Mouse (Mus musculus) intestine, embryonic 16.5 days (tissue): ENCODE data around the gene Gm11034. TPM values are rescaled to one million over a fixed set of nuclear protein-coding genes. Genes with fewer than 3 reads are reported as not detected.

ENCODE experiments used
- ATAC-seq: fragments of 200-750 bp; cut with Nextera tagmentation; 2 replicates; pipeline ENCODE4 v1.8.0; 2017; ENCODE audit warnings: moderate TSS enrichment, moderate library complexity
- H3K27ac ChIP-seq: fragments of 300-500 bp; sonication (generic); 2 replicates; pipeline ENCODE4 v1.5.1; 2014; ENCODE audit warnings: mild to moderate bottlenecking, low read length
- H3K27me3 ChIP-seq: fragments of 300-500 bp; sonication (generic); replicated peaks from 2 replicates; pipeline ENCODE4 v1.6.1; 2014; ENCODE audit warnings: low read length, control low read depth, mixed read lengths; ENCODE audit not compliant: control insufficient read depth, insufficient read depth
- H3K36me3 ChIP-seq: fragments of 300-500 bp; sonication (generic); 2 replicates; pipeline ENCODE4 v1.6.1; 2014; ENCODE audit warnings: low read length, control low read depth; ENCODE audit not compliant: control insufficient read depth, insufficient read depth
- H3K4me1 ChIP-seq: fragments of 300-500 bp; sonication (generic); 2 replicates; pipeline ENCODE4 v1.6.1; 2014; ENCODE audit warnings: low read length, control low read depth, mixed read lengths; ENCODE audit not compliant: control insufficient read depth, insufficient read depth
- H3K4me2 ChIP-seq: fragments of 300-500 bp; sonication (generic); 2 replicates; pipeline ENCODE4 v1.6.1; 2014; ENCODE audit warnings: low read depth, low read length, control low read depth
- H3K4me3 ChIP-seq: fragments of 300-500 bp; sonication (generic); 2 replicates; pipeline ENCODE4 v1.5.1; 2014; ENCODE audit warnings: mild to moderate bottlenecking, low read length
- H3K9ac ChIP-seq: fragments of 300-500 bp; sonication (generic); 2 replicates; pipeline ENCODE4 v1.6.1; 2014; ENCODE audit warnings: low read depth, low read length
- H3K9me3 ChIP-seq: fragments of 300-500 bp; sonication (generic); 2 replicates; pipeline ENCODE4 v1.6.1; 2016; ENCODE audit warnings: low read length, control low read depth; ENCODE audit not compliant: control insufficient read depth
- WGBS: fragments of 180-500 bp; shearing (Covaris S2); extraction: QIAGEN DNeasy Blood & Tissue Kit; methylation state at CpG from one replicate; pipeline ENCODE4 v1.1.7; 2014; 5-methylcytosine and 5-hydroxymethylcytosine counted together
- polyA plus RNA-seq: library from polyadenylated mRNA; unstranded; fragments of >200 nt; fragmentation: Nextera tagmentation; extraction: Ambion mirVana; gene quantifications from 2 replicates; pipeline ENCODE4 v1.2.1, GENCODE M21; 2015

Gm11034 gene
- polyA plus RNA-seq, 1 experiment from 2014 or later = not detected

- H3K9ac ChIP-seq = 0 out of 2 replicates have a peak overlapping the region, but pooled peaks have one; percentile 5
- H3K4me2 ChIP-seq = no peak overlapping the region
- H3K36me3 ChIP-seq = peaks cover 3% of the 10 kb centered on the region; the same call in 1 of the 2 replicates
- H3K4me1 ChIP-seq = peaks cover 7% of the 10 kb centered on the region
- 95% methylated on average over 1 of the region's 1 CpGs for WGBS
- H3K4me3 ChIP-seq = no peak overlapping the region
- no peak overlapping the region for H3K27ac ChIP-seq
- H3K27me3 ChIP-seq = no peaks in the 10 kb centered on the region
- no peak for ATAC-seq
- H3K9me3 ChIP-seq = no peaks in the 10 kb centered on the region
These were observed 28.8 kb upstream of the Gm11034 start for GRCm38 (mm10) chr8:72242226-72242625.

DNA sequence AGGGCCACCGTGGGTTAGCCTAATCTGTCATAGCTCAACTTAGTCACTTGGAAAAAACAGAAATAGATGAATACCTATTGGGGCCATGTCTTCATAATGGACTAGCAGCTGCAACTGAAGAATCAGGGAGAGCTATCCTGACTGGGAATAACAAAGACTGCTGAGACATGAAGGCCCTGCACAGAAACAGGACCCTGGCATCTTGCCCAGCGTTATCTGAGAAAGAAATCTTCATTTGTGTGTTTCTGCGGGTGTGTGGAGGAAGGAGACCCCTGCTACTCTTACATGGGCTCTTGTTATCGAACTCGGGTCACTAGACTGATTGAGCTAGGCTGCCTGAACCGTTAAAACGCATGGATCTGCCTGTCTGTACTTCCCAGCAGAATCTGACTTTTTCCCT, 27.5 kb upstream of the Gm11034 start:
- no peak for ATAC-seq
- H3K27ac ChIP-seq = 0 out of 2 replicates have a peak overlapping the region, but pooled peaks have one; percentile 94
- 69% methylated on average over 7 of the region's 7 CpGs for WGBS

DNA sequence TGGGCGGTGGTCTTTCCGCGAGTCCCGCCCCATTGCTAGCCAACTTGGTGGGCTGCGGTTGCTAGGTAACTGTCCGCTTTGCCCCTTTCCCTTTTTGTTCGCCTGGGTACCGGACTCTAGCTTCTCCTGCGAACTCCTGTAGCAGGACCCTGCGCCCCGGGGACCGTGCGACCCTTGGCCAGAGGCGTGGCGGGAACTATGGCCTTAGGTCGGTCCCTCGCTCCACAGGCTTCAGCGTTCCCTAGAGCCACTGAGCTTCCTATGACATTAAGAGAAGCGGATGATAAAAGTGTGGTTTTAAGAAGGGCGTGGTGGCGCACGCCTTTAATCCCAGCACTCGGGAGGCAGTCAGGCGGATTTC, 26.9 kb upstream of the Gm11034 start:
- 1% methylated on average over 24 of the region's 24 CpGs for WGBS
- H3K4me1 ChIP-seq = peaks cover 7% of the 10 kb centered on the region
- H3K9ac ChIP-seq = peak overlapping the region; percentile 76
- no peaks in the 10 kb centered on the region for H3K27me3 ChIP-seq
- peak; percentile 78 for ATAC-seq
- peak overlapping the region; percentile 75 for H3K4me3 ChIP-seq
- no peaks in the 10 kb centered on the region for H3K36me3 ChIP-seq
- H3K27ac ChIP-seq = peak overlapping the region; percentile 94
- no peaks in the 10 kb centered on the region for H3K9me3 ChIP-seq
- peak overlapping the region; percentile 69 for H3K4me2 ChIP-seq

More for the DNA sequence above, 27.5 kb upstream of the Gm11034 start:
- Histone ChIP-seq H3K9ac (peak overlapping the region; percentile 76), H3K36me3 (no peaks in the 10 kb centered on the region), H3K4me2 (peak overlapping the region; percentile 69), H3K4me1 (peaks cover 7% of the 10 kb centered on the region), H3K4me3 (peak overlapping the region; percentile 75), H3K9me3 (no peaks in the 10 kb centered on the region), H3K27me3 (no peaks in the 10 kb centered on the region)

DNA sequence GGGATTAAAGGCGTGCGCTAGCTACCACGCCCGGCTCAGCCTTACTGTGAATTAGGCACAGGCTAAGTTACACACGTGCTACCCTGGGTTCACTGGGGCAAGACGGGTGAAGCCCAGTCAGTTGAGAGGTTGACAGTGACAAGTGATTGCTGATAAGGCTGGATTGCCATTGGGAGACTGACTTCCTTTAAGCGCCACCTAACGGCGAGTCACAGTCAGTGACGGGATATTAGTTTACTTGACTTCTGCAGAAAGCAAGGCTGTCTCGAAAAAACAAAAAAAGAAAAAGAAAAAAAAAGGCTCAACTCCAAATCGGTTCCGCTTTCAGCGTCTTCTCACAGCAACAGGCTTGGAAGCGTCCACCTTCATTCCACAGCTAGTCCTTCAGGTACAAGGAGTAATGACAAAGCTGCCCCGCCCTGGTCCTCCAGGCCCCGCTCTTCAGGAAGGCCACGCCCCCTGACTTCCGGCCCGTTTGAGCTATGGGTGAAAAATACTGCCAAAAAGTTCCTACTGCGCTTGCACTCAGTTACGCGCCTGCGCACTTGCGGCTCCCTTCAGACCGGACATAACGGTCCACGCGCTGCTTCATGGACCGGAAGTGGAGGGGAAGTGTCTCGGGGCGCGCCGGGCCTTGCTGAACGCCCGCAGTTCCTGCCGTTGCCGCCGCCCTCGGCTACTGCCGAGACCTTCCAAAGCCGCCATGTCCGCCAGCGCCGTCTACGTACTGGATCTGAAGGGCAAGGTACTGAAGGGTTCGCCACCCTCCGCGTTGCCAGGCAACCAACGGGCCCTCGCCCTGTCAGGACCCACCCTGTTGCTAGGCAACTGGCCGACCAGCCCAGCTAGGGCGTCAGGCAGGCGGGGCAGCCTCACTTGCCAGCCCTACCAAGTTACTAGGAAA, 26.3 kb upstream of the Gm11034 start, which contains the start of gene Ap1m1:
Ap1m1 (plus strand) TSS at position 520 of the 904 bp plus-strand sequence.
- ATAC-seq = peak; percentile 95
- under 1% methylated on average over 54 of the region's 54 CpGs for WGBS
- peaks cover 7% of the 10 kb centered on the region for H3K4me1 ChIP-seq
- peak within 1 kb of the TSS; percentile 76 for H3K9ac ChIP-seq
- no peaks in the 10 kb centered on the region for H3K27me3 ChIP-seq
- no peaks in the 10 kb centered on the region for H3K36me3 ChIP-seq
- no peaks in the 10 kb centered on the region for H3K9me3 ChIP-seq
- peak within 1 kb of the TSS; percentile 94 for H3K27ac ChIP-seq
- peak within 1 kb of the TSS; percentile 75 for H3K4me3 ChIP-seq
- H3K4me2 ChIP-seq = peak within 1 kb of the TSS; percentile 69

DNA sequence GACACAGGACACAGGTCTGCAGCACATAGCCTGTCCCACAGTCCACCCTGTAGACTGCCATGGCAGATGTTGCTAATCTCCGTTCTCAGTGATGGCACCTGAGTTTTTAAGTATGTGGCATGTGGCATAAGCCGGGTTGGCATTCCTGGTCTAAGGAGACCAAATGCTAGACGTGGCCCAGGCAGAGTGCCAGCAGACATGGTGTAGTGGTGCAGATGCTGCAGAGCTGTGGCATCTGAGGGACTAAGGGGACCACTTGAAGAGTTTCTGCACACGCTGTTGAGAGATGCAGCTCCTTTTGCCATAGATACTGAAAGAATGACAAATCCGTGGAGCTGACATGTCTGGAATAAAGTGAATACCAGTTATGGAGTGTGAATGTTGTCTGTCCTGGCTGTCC, 9.2 kb upstream of the Gm11034 start:
- Histone ChIP-seq H3K4me1 (peaks cover 9% of the 10 kb centered on the region), H3K27ac (no peak overlapping the region), H3K4me3 (no peak overlapping the region), H3K36me3 (peaks cover 18% of the 10 kb centered on the region), H3K27me3 (no peaks in the 10 kb centered on the region), H3K9me3 (no peaks in the 10 kb centered on the region), H3K4me2 (no peak overlapping the region), H3K9ac (no peak overlapping the region)
- ATAC-seq = no peak
- 93% methylated on average over 5 of the region's 5 CpGs for WGBS

- Histone ChIP-seq H3K4me1 (peaks cover 9% of the 10 kb centered on the region), H3K27ac (no peak overlapping the region), H3K4me3 (peak overlapping the region; percentile 59), H3K36me3 (peaks cover 18% of the 10 kb centered on the region), H3K27me3 (no peaks in the 10 kb centered on the region), H3K9ac (no peak overlapping the region), H3K9me3 (no peaks in the 10 kb centered on the region), H3K4me2 (peak overlapping the region; percentile 77)
- no peak for ATAC-seq
- WGBS = 79% methylated on average over 4 of the region's 4 CpGs
These were observed 7.3 kb upstream of the Gm11034 start for GRCm38 (mm10) chr8:72220758-72221157.

DNA sequence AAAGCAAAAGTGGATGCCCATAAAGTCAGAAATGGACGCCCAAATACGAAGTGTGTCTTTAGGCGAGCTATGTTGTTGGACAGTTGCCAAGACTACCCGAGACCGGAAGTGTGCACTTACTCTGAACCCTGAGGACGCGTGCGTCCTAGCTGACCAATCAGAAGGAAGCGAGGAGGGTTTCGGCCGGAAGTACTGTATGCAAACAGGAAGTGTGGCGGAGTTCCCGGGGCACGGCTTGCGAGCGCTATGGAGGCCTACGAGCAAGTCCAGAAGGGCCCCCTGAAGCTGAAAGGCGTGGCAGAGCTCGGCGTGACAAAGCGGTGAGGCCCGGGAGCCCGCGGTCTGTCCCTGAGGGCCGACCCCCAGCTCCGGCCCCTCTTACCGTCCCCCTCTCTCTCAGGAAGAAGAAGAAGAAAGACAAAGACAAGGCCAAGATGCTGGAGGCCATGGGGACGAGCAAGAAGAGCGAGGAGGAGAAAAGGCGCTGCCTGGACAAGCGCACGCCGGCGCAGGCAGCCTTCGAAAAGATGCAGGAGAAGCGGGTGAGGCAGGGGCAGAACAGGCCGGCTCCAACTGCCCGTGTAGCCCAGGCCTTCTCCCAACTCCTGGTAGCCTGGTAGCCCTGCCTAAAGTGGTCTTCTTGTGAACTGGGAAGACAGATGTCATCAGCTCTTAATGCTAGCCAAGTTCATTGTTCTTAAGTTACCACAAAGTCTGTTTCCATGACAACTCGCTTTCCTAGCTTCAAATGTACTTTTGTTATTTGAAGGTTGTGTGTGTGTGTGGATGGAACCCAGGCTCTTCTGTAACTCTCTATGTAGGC, 6.3 kb upstream of the Gm11034 start, which contains the start of gene Fam32a:
Fam32a (plus strand) TSS at position 190 of the 823 bp plus-strand sequence.
- peak; percentile 99 for ATAC-seq
- Histone ChIP-seq H3K36me3 (peaks cover 18% of the 10 kb centered on the region), H3K4me3 (peak within 1 kb of the TSS; percentile 59), H3K27ac (peak within 1 kb of the TSS; percentile 69), H3K27me3 (no peaks in the 10 kb centered on the region), H3K4me2 (peak within 1 kb of the TSS; percentile 77), H3K9me3 (no peaks in the 10 kb centered on the region), H3K9ac (peak within 1 kb of the TSS; percentile 78), H3K4me1 (peaks cover 9% of the 10 kb centered on the region)
- WGBS = 15% methylated on average over 39 of the region's 39 CpGs

DNA sequence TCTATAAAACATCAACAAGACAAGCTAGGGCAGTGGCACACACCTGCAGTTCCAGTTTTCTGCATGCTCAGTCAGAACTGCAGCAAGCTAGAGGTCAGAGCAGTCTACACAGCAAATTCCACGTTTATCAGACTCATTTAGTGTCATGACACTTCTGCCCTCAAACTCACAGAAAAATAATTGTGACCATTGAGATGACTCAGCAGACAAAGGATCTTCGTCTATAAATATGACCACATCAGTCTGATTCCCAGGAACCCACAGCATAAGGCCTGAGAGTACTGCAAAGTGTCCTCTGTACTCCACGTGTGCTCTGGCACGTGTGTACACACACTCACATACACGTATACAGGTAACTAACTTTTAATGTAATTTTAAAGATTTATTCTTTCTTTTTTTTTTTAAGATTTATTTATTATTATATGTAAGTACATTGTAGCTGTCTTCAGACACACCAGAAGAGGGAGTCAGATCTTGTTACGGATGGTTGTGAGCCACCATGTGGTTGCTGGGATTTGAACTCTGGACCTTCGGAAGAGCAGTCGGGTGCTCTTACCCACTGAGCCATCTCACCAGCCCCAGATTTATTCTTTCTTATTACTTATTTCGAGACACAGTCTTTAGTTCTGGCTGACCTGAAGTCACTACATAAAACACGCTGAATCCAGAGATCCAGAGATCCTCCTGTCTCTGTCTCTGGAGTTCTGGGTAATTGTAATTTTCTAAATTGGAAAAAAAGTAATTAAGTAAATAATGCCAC, 5.5 kb upstream of the Gm11034 start:
- peaks cover 9% of the 10 kb centered on the region for H3K4me1 ChIP-seq
- H3K9ac ChIP-seq = no peak overlapping the region
- 77% methylated on average over 9 of the region's 10 CpGs for WGBS
- H3K27me3 ChIP-seq = no peaks in the 10 kb centered on the region
- peak; percentile 32 for ATAC-seq
- no peak overlapping the region for H3K27ac ChIP-seq
- no peaks in the 10 kb centered on the region for H3K9me3 ChIP-seq
- H3K4me2 ChIP-seq = peak overlapping the region; percentile 40; the same call in 1 of the 2 replicates
- peaks cover 15% of the 10 kb centered on the region for H3K36me3 ChIP-seq
- peak overlapping the region; percentile 59 for H3K4me3 ChIP-seq
